Mouse (Mus musculus): ENCODE results near the gene Psmc3.

DNA sequence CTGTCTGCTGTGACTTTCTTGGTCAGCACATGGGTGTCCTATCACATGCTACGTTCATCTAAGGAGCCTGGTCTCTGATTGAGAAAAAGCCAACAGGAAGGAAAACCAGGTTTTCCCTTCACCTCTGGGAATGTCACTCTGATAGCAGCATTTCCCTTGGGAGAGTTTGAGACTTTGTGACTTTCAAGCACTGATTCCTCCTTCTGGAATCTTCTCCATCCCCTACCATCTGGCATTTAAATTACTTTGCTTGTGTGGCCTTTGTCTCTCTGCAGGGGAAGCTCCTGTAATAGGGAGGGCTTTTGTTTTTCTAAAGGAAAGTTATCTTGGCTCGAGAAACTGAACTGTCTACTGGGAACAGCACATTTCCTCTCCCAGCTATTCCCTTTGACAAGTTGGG is 30.7 kb upstream of the Psmc3 start:
- TF ChIP-seq POLR2A (IDR thresholded peaks at IDR 0.05; ENCODE audit: insufficient read depth, low read depth, low read length) (no peak), EP300 (IDR thresholded peaks at IDR 0.05; ENCODE audit: insufficient read depth, low read depth, low read length) (no peak), CTCF (IDR thresholded peaks at IDR 0.05) (no peak)
